Mouse (Mus musculus) heart, embryonic 12.5 days (tissue): ENCODE data around the gene Olfr1153. TPM values are rescaled to one million over a fixed set of nuclear protein-coding genes. Genes with fewer than 3 reads are reported as not detected.

Source experiments
- ATAC-seq: fragments of 200-750 bp; cut with Nextera tagmentation; 2 replicates; pipeline ENCODE4 v1.8.0; 2017; ENCODE audit warnings: moderate TSS enrichment, moderate library complexity; ENCODE audit not compliant: insufficient number of reproducible peaks, low FRiP score
- H3K27ac ChIP-seq: fragments of 300-500 bp; sonication (generic); 2 replicates; pipeline ENCODE4 v1.5.1; 2016; ENCODE audit warnings: mild to moderate bottlenecking, moderate library complexity; ENCODE audit not compliant: poor library complexity, severe bottlenecking
- H3K27me3 ChIP-seq: fragments of 300-500 bp; sonication (generic); replicated peaks from 2 replicates; pipeline ENCODE4 v1.6.1; 2016; ENCODE audit warnings: mild to moderate bottlenecking, moderate library complexity
- H3K36me3 ChIP-seq: fragments of 300-500 bp; sonication (generic); 2 replicates; pipeline ENCODE4 v1.6.1; 2016; ENCODE audit warnings: mild to moderate bottlenecking, moderate library complexity
- H3K4me1 ChIP-seq: fragments of 300-500 bp; sonication (generic); replicated peaks from 2 replicates; pipeline ENCODE4 v1.6.1; 2016; ENCODE audit warnings: mild to moderate bottlenecking
- H3K4me2 ChIP-seq: fragments of 300-500 bp; sonication (generic); 2 replicates; pipeline ENCODE4 v1.6.1; 2016; ENCODE audit warnings: mild to moderate bottlenecking, moderate library complexity
- H3K4me3 ChIP-seq: fragments of 300-500 bp; sonication (generic); 2 replicates; pipeline ENCODE4 v1.5.1; 2016; ENCODE audit warnings: mild to moderate bottlenecking
- H3K9ac ChIP-seq: fragments of 300-500 bp; sonication (generic); 2 replicates; pipeline ENCODE4 v1.6.1; 2016; ENCODE audit warnings: mild to moderate bottlenecking, moderate library complexity
- H3K9me3 ChIP-seq: fragments of 300-500 bp; sonication (generic); replicated peaks from 2 replicates; pipeline ENCODE4 v1.6.1; 2016; ENCODE audit warnings: mild to moderate bottlenecking, moderate library complexity
- WGBS: fragments of 180-500 bp; shearing (Covaris S2); methylation state at CpG from one replicate; pipeline ENCODE4 v1.1.7; 2016; 5-methylcytosine and 5-hydroxymethylcytosine counted together
- polyA plus RNA-seq: library from polyadenylated mRNA; unstranded; fragments of >200 nt; fragmentation: Nextera tagmentation; extraction: Ambion mirVana; gene quantifications from 2 replicates; pipeline ENCODE4 v1.2.1, GENCODE M21; 2016

Gene Olfr1153
- polyA plus RNA-seq, result not detected in 2 replicates

DNA sequence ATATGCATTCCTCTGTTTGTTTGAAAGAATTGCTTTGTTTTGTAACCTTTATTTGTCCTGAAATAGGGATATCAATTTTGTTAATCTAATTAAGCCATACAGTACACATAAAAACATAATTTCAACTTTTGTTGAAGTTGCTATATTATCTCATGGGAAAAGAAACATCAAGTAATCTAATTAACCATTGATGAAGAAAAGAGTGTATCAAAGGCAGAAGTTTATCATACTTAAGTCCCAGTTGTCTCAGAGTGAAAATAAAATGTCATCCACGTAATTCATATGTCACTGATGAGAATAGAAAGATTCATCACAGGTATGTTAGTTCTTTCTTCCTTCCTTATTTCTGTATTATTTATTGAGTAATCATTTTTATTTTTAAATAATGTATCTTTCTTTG lies at the start of gene Olfr1153:
Gene Olfr1153 (plus strand): TSS at position 301 of the 400 bp plus-strand sequence.
- 70% methylated on average over 1 of the region's 1 CpGs for WGBS

DNA sequence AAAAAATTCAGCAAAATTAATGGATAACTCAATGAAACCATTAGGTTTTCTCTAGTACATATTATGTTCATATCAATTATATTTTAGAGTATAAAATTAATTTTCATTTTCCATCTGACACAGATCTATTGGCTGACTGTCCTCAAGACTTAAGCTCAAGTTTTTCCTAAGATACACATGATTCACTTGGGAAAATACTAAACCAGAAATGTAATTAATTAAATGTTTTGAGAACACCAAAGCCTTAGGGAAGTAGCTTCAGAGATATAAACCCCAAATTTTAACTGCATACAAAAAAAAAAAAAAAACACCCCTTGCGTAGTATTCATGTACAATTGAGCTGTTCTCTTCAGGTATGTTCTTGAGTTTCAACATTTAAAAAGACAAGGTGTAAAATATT lies 39.2 kb upstream of the Olfr1153 start, which contains the start of gene Olfr1151:
Gene Olfr1151 (plus strand): TSS at position 301 of the 400 bp plus-strand sequence.
- H3K9ac ChIP-seq, result no peak within 1 kb of the TSS
- H3K4me1 ChIP-seq, result no peaks in the 10 kb centered on the region
- H3K27ac ChIP-seq, result no peak within 1 kb of the TSS
- 91% methylated on average over 1 of the region's 1 CpGs for WGBS
- no peaks in the 10 kb centered on the region for H3K27me3 ChIP-seq
- no peak within 1 kb of the TSS for H3K4me3 ChIP-seq
- no peaks in the 10 kb centered on the region for H3K36me3 ChIP-seq
- peaks cover 4% of the 10 kb centered on the region; the same call in 1 of the 2 replicates for H3K9me3 ChIP-seq
- no peak within 1 kb of the TSS for H3K4me2 ChIP-seq
- no peak for ATAC-seq

More for the DNA sequence above, at the start of gene Olfr1153:
- Histone ChIP-seq H3K4me2 (no peak within 1 kb of the TSS), H3K4me1 (no peaks in the 10 kb centered on the region), H3K27me3 (no peaks in the 10 kb centered on the region), H3K9ac (no peak within 1 kb of the TSS), H3K36me3 (no peaks in the 10 kb centered on the region), H3K27ac (no peak within 1 kb of the TSS), H3K4me3 (no peak within 1 kb of the TSS), H3K9me3 (peaks cover 4% of the 10 kb centered on the region; the same call in 1 of the 2 replicates)
- ATAC-seq, result no peak

DNA sequence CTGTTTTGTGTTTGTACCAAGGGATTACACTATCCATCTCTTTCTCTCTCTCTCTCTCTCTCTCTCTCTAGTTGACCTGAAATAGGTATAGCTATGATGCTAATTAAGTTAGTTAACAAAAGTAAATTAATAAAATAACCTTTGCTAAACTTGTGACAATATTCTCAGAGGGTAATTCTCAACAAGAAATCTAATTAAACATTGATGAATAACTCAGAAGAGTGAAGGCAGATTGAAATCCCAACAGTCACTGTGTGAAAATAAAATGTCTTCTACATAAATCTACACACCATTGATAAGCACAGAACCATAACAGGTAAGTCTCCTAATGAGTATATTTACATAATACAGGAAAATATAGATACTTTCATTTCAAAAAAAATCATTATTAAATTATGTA lies 28.6 kb upstream of the Olfr1153 start, which contains the start of gene Olfr1152:
Gene Olfr1152 (plus strand): TSS at position 301 of the 400 bp plus-strand sequence.
- Histone ChIP-seq H3K27ac (no peak within 1 kb of the TSS), H3K4me1 (no peaks in the 10 kb centered on the region), H3K9ac (no peak within 1 kb of the TSS), H3K4me2 (no peak within 1 kb of the TSS), H3K4me3 (no peak within 1 kb of the TSS), H3K9me3 (no peaks in the 10 kb centered on the region), H3K27me3 (no peaks in the 10 kb centered on the region), H3K36me3 (no peaks in the 10 kb centered on the region)
- ATAC-seq, result no peak

DNA sequence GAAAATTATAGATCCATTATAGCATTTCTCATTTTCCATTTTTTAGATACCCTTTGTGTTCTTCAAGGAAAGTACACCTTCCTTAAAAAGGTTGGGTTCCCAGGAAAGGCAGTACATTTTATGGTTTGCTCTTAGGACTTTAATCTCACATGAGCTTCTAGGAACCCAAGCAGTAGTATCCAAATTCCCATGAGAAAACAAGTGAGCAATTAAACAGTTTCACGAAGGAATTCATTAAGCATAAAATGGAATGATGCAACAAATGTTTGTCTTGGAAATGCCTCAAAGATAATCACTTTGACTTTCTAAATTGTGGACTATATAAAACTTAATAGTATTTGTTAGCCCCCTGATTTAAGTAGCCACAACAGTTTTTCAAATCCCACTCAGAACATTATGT lies 10.3 kb downstream of the Olfr1153 start, which contains the start of gene Olfr1154:
Gene Olfr1154 (minus strand): TSS at position 101 of the 400 bp plus-strand sequence.
- Histone ChIP-seq H3K9me3 (no peaks in the 10 kb centered on the region), H3K27ac (no peak within 1 kb of the TSS), H3K4me2 (no peak within 1 kb of the TSS), H3K9ac (no peak within 1 kb of the TSS), H3K4me1 (no peaks in the 10 kb centered on the region), H3K4me3 (no peak within 1 kb of the TSS), H3K36me3 (no peaks in the 10 kb centered on the region), H3K27me3 (no peaks in the 10 kb centered on the region)
- WGBS, result 69% methylated on average over 1 of the region's 1 CpGs
- ATAC-seq, result no peak

DNA sequence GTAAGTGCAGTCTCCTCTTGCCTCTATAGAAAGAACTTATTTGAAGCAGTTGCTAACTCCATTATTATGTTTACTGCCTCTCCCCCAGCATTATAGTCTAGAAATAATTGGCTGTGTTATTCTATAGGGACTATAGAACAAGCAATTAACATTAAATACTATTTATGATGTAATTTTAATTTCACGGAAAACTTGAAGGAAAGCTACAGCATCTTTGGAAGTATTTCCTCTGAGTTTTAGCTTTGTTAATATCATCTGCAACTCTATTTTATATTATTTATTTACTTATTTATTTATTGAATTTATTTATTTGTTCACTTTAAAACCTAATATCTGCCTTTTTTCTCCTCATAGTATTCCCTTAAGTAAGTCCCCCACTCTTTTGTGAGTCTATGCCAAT lies 50.3 kb downstream of the Olfr1153 start, which contains the start of gene Olfr1155:
Gene Olfr1155 (minus strand): TSS at position 101 of the 400 bp plus-strand sequence.
- 85% methylated on average over 1 of the region's 1 CpGs for WGBS
- Histone ChIP-seq H3K4me1 (no peaks in the 10 kb centered on the region), H3K36me3 (no peaks in the 10 kb centered on the region), H3K27ac (no peak within 1 kb of the TSS), H3K9me3 (no peaks in the 10 kb centered on the region; the same call in 1 of the 2 replicates), H3K9ac (no peak within 1 kb of the TSS), H3K4me3 (no peak within 1 kb of the TSS), H3K27me3 (no peaks in the 10 kb centered on the region), H3K4me2 (no peak within 1 kb of the TSS)
- ATAC-seq, result no peak

Other genes starting within 250 kb of the Olfr1153 start
- not detected in 2 replicates for gene Olfr1133, start 247.6 kb upstream of the Olfr1153 start, polyA plus RNA-seq
- gene Olfr1134, start 236.5 kb upstream of the Olfr1153 start, polyA plus RNA-seq, result not detected in 2 replicates
- gene Olfr1135, start 221.3 kb upstream of the Olfr1153 start, polyA plus RNA-seq, result not detected in 2 replicates
- gene Olfr1136, start 201.0 kb upstream of the Olfr1153 start, polyA plus RNA-seq, result not detected in 2 replicates
- not detected in 2 replicates for gene Olfr1137, start 181.8 kb upstream of the Olfr1153 start, polyA plus RNA-seq
- gene Olfr1138, start 155.0 kb upstream of the Olfr1153 start, polyA plus RNA-seq, result not detected in 2 replicates
- not detected in 2 replicates for gene Olfr1140, start 151.2 kb upstream of the Olfr1153 start, polyA plus RNA-seq
- not detected in 2 replicates for gene Olfr1141, start 141.0 kb upstream of the Olfr1153 start, polyA plus RNA-seq
- not detected in 2 replicates for gene Olfr152, start 115.5 kb upstream of the Olfr1153 start, polyA plus RNA-seq
- not detected in 2 replicates for gene Olfr1143, start 94.4 kb upstream of the Olfr1153 start, polyA plus RNA-seq
- gene Olfr1145, start 85.1 kb upstream of the Olfr1153 start, polyA plus RNA-seq, result not detected in 2 replicates
- not detected in 2 replicates for gene Olfr1148, start 64.4 kb upstream of the Olfr1153 start, polyA plus RNA-seq
- not detected in 2 replicates for gene Olfr1150-ps1, start 51.0 kb upstream of the Olfr1153 start, polyA plus RNA-seq
- not detected in 2 replicates for gene Olfr1151, start 39.1 kb upstream of the Olfr1153 start, polyA plus RNA-seq
- not detected in 2 replicates for gene Olfr1152, start 28.5 kb upstream of the Olfr1153 start, polyA plus RNA-seq
- gene Olfr1154, start 10.2 kb downstream of the Olfr1153 start, polyA plus RNA-seq, result not detected in 2 replicates
- not detected in 2 replicates for gene Olfr1155, start 50.2 kb downstream of the Olfr1153 start, polyA plus RNA-seq
- gene Olfr1156, start 58.1 kb downstream of the Olfr1153 start, polyA plus RNA-seq, result not detected in 2 replicates
- gene Olfr1157, start 73.3 kb downstream of the Olfr1153 start, polyA plus RNA-seq, result not detected in 2 replicates
- not detected in 2 replicates for gene Olfr74, start 79.7 kb downstream of the Olfr1153 start, polyA plus RNA-seq
- gene Olfr1158, start 95.2 kb downstream of the Olfr1153 start, polyA plus RNA-seq, result not detected in 2 replicates
- not detected in 2 replicates for gene Olfr1160, start 113.3 kb downstream of the Olfr1153 start, polyA plus RNA-seq
- not detected in 2 replicates for gene Olfr1161, start 127.8 kb downstream of the Olfr1153 start, polyA plus RNA-seq
- not detected in 2 replicates for gene Olfr73, start 142.7 kb downstream of the Olfr1153 start, polyA plus RNA-seq
- not detected in 2 replicates for gene Olfr1162, start 156.2 kb downstream of the Olfr1153 start, polyA plus RNA-seq
- gene Olfr1163, start 176.9 kb downstream of the Olfr1153 start, polyA plus RNA-seq, result not detected in 2 replicates
- not detected in 2 replicates for gene Olfr1164, start 199.0 kb downstream of the Olfr1153 start, polyA plus RNA-seq
- not detected in 2 replicates for gene Olfr1166, start 233.3 kb downstream of the Olfr1153 start, polyA plus RNA-seq